Mouse (Mus musculus): ENCODE measurements around the gene Cdkal1.

- TF ChIP-seq POLR2A (IDR thresholded peaks at IDR 0.05; ENCODE audit: control insufficient read depth, extremely low read depth, insufficient read depth, low read length, poor library complexity) (no peak), CTCF (IDR thresholded peaks at IDR 0.05; ENCODE audit: borderline replicate concordance, control insufficient read depth, extremely low read depth, insufficient read depth, low read length, poor library complexity) (no peak)
These were observed 37.2 kb downstream of the Cdkal1 start for GRCm38 (mm10) chr13:29818314-29818713.

Data from thymus, adult 2 months (tissue).